Mouse (Mus musculus): ENCODE results near the gene Inf2. TPM values are rescaled to one million over a fixed set of nuclear protein-coding genes. Genes with fewer than 3 reads are reported as not detected.

Inf2 gene
- total and polyA plus RNA-seq, 3 experiments = 13.9 to 131 (median 36.6) TPM

DNA sequence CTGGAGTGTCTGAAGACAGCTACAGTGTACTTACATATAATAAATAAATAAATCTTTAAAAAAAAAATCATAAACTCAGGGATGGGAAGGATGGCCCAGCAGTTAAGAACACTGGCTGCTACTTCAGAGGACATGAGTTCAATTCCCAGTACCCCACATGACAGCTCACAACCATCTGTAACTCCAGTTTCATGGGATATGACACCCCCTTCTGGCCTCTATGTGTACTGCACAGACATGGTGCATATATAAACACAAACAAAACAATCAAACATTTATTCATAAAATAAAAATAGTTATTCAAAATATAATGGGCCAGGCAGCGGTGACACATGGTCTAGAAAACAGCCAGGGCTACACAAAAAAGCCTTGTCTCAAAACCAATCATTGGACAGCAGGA is 39.3 kb upstream of the Inf2 start:
- Histone ChIP-seq H3K79me2 (replicated peaks; ENCODE audit: control insufficient read depth, extremely low read depth, insufficient read depth, poor library complexity, severe bottlenecking) (no peaks in the 10 kb centered on the region), H3K4me1 (ENCODE audit: control insufficient read depth in 1 of 2, insufficient read depth in 2 of 2) (peaks cover 9 to 41% of the 10 kb centered on the region in 2 experiments), H3K9ac (ENCODE audit: insufficient read depth, low read depth) (no peak overlapping the region), H3K27me3 (replicated peaks) (no peaks in the 10 kb centered on the region), H3K4me3 (replicated peaks in 1 of 3; ENCODE audit: low read depth in 2 of 3, low read length in 2 of 3, poor library complexity in 1 of 3) (no peak overlapping the region), H3K36me3 (replicated peaks in 1 of 2; ENCODE audit: control insufficient read depth in 1 of 2, insufficient read depth in 1 of 2, low read length in 1 of 2) (no peaks in the 10 kb centered on the region), H3K9me3 (replicated peaks; ENCODE audit: low read length) (no peaks in the 10 kb centered on the region), H3K4me2 (ENCODE audit: insufficient read depth, low read depth, poor library complexity, severe bottlenecking) (no peak overlapping the region), H3K27ac (ENCODE audit: insufficient read depth, low read depth) (no peak overlapping the region)
- in situ Hi-C loops (cut with MboI; ENCODE audit: low pct_ligation_motif_present, low pct_unique_long_range_greater_than_20kb, low sequenced_read_pairs) (no loop called here), dilution Hi-C loops (cut with MboI; ENCODE audit: extremely low pct_ligation_motif_present, extremely low pct_unique_long_range_greater_than_20kb, low sequenced_read_pairs) (no loop called here)
- DNase-seq (ENCODE audit: extremely low read depth) = no peak
- no peak for TF ChIP-seq MAFK (IDR thresholded peaks at IDR 0.05; ENCODE audit: insufficient replicate concordance, low read length)
- TF ChIP-seq CTCF (conservative IDR thresholded peaks at IDR 0.05 in 1 of 2, IDR thresholded peaks at IDR 0.05 in 1 of 2; ENCODE audit: low read depth in 2 of 2, low read length in 2 of 2) = peak; percentile 24 to 28; a peak in 1 of 4 replicates

DNA sequence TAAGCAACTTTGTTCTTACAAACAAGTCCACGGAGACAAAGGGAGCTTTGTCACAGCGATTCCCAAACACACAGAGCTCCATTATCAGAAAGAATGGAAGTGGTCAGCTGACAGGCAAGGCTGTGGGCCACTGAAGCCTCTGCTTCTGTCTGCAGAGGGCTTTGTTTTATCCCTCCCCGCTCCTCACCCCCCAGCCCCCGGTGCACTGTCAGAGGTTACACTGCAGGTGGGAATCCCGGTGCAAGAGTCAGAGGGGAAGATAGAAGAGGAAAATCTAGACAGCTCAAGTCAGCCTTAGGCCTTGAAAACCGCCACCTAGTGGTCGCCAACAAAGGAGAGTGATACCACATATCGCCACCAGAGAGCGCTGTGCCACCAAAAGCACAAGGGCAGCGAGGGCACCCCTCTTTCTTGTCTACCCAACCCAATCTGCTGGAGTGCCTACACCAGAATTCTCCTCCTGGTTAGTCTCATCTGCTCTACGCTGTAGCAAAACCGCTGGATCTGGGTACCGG is 36.7 kb upstream of the Inf2 start:
- Histone ChIP-seq H3K27ac (ENCODE audit: insufficient read depth, low read depth) (no peak overlapping the region), H3K4me2 (ENCODE audit: insufficient read depth, low read depth, poor library complexity, severe bottlenecking) (no peak overlapping the region), H3K79me2 (replicated peaks; ENCODE audit: control insufficient read depth, extremely low read depth, insufficient read depth, poor library complexity, severe bottlenecking) (no peaks in the 10 kb centered on the region), H3K9ac (ENCODE audit: insufficient read depth, low read depth) (no peak overlapping the region), H3K9me3 (replicated peaks; ENCODE audit: low read length) (no peaks in the 10 kb centered on the region), H3K4me3 (replicated peaks in 1 of 3; ENCODE audit: low read depth in 2 of 3, low read length in 2 of 3, poor library complexity in 1 of 3) (no peak overlapping the region), H3K4me1 (ENCODE audit: control insufficient read depth in 1 of 2, insufficient read depth in 2 of 2) (peaks cover 5 to 31% of the 10 kb centered on the region in 2 experiments; a peak in 2 of 4 replicates), H3K27me3 (replicated peaks) (no peaks in the 10 kb centered on the region), H3K36me3 (replicated peaks in 1 of 2; ENCODE audit: control insufficient read depth in 1 of 2, insufficient read depth in 1 of 2, low read length in 1 of 2) (no peaks in the 10 kb centered on the region)
- in situ Hi-C loops (cut with MboI; ENCODE audit: low pct_ligation_motif_present, low pct_unique_long_range_greater_than_20kb, low sequenced_read_pairs) = loop anchor here (10.0 kb wide), 1 partner anchor 153 kb away; no protein-coding TSS in a partner anchor
- TF ChIP-seq MXI1 (IDR thresholded peaks at IDR 0.05; ENCODE audit: low read depth, low read length) (0 out of 2 replicates have a peak, but pooled peaks have one; percentile 28), MEF2A (IDR thresholded peaks at IDR 0.05; ENCODE audit: borderline replicate concordance, low read depth, low read length) (peak; percentile 62; the same call in 1 of the 2 replicates), MAFK (IDR thresholded peaks at IDR 0.05; ENCODE audit: insufficient replicate concordance, low read length) (no peak), SMC3 (IDR thresholded peaks at IDR 0.05; ENCODE audit: low read depth, low read length) (peak; percentile 100), E2F4 (IDR thresholded peaks at IDR 0.05; ENCODE audit: insufficient replicate concordance, low read depth, low read length) (no peak), MAZ (IDR thresholded peaks at IDR 0.05; ENCODE audit: low read depth, low read length) (peak; percentile 77), BHLHE40 (IDR thresholded peaks at IDR 0.05; ENCODE audit: low read depth, low read length) (peak; percentile 19; the same call in 1 of the 2 replicates), TCF12 (IDR thresholded peaks at IDR 0.05; ENCODE audit: low read depth, low read length) (peak; percentile 53; the same call in 1 of the 2 replicates), NELFE (IDR thresholded peaks at IDR 0.05; ENCODE audit: low read depth, low read length) (peak; percentile 96), ELF1 (IDR thresholded peaks at IDR 0.05; ENCODE audit: low read depth, low read length) (peak; percentile 20; the same call in 1 of the 2 replicates), RCOR1 (conservative IDR thresholded peaks at IDR 0.05; ENCODE audit: low read depth, low read length) (no peak; the same call in 1 of the 2 replicates), RAD21 (IDR thresholded peaks at IDR 0.05; ENCODE audit: low read depth, low read length) (peak; percentile 95), ZC3H11A (IDR thresholded peaks at IDR 0.05; ENCODE audit: low read depth, low read length) (peak; percentile 81), CTCF (conservative IDR thresholded peaks at IDR 0.05 in 1 of 2, IDR thresholded peaks at IDR 0.05 in 1 of 2; ENCODE audit: low read depth in 2 of 2, low read length in 2 of 2) (peak; percentile 99 to 100), SIN3A (IDR thresholded peaks at IDR 0.05; ENCODE audit: low read length) (peak; percentile 72), MYC (IDR thresholded peaks at IDR 0.05; ENCODE audit: low read depth, low read length) (peak; percentile 72; the same call in 1 of the 2 replicates), POLR2AphosphoS2 (IDR thresholded peaks at IDR 0.05; ENCODE audit: low read depth, low read length) (no peak), NRF1 (IDR thresholded peaks at IDR 0.05; ENCODE audit: low read depth, low read length) (0 out of 2 replicates have a peak, but pooled peaks have one; percentile 33), ETS1 (conservative IDR thresholded peaks at IDR 0.05; ENCODE audit: low read depth, low read length) (0 out of 2 replicates have a peak, but pooled peaks have one; percentile 9)
- dilution Hi-C loops (cut with MboI; ENCODE audit: extremely low pct_ligation_motif_present, extremely low pct_unique_long_range_greater_than_20kb, low sequenced_read_pairs) = no loop called here
- peak; percentile 72 for DNase-seq (ENCODE audit: extremely low read depth)

Measured in CH12.LX (cell line).